Mouse (Mus musculus) heart, embryonic 10.5 days (tissue): Measurements from ENCODE around the gene Trip10. TPM values are rescaled to one million over a fixed set of nuclear protein-coding genes. Genes with fewer than 3 reads are reported as not detected.

Source experiments
- DNase-seq: peaks from one replicate; pipeline ENCODE4 v3.0.0-alpha.2; 2017; ENCODE audit warnings: low spot score
- H3K27ac ChIP-seq: fragments of 300-500 bp; sonication (generic); 2 replicates; pipeline ENCODE4 v1.5.1; 2016; ENCODE audit warnings: mild to moderate bottlenecking
- H3K27me3 ChIP-seq: fragments of 300-500 bp; sonication (generic); 2 replicates; pipeline ENCODE4 v1.6.1; 2016; ENCODE audit warnings: mild to moderate bottlenecking; ENCODE audit not compliant: poor library complexity, insufficient read depth, severe bottlenecking
- H3K36me3 ChIP-seq: fragments of 300-500 bp; sonication (generic); 2 replicates; pipeline ENCODE4 v1.6.1; 2016; ENCODE audit warnings: mild to moderate bottlenecking, moderate library complexity
- H3K4me1 ChIP-seq: fragments of 300-500 bp; sonication (generic); 2 replicates; pipeline ENCODE4 v1.6.1; 2016; ENCODE audit warnings: mild to moderate bottlenecking
- H3K4me3 ChIP-seq: fragments of 300-500 bp; sonication (generic); 2 replicates; pipeline ENCODE4 v1.5.1; 2016; ENCODE audit warnings: mild to moderate bottlenecking, moderate library complexity
- H3K9me3 ChIP-seq: fragments of 300-500 bp; sonication (generic); 2 replicates; pipeline ENCODE4 v1.6.1; 2016; ENCODE audit warnings: mild to moderate bottlenecking, moderate library complexity
- WGBS: fragments of 180-500 bp; shearing (Covaris S2); methylation state at CpG from one replicate; pipeline ENCODE4 v1.1.7; 2016; 5-methylcytosine and 5-hydroxymethylcytosine counted together
- polyA plus RNA-seq: library from polyadenylated mRNA; unstranded; fragments of >200 nt; fragmentation: Nextera tagmentation; extraction: Ambion mirVana; gene quantifications from 2 replicates; pipeline ENCODE4 v1.2.1, GENCODE M21; 2016

The Trip10 gene
- 44.4 and 46.8 TPM in 2 replicates for polyA plus RNA-seq

DNA sequence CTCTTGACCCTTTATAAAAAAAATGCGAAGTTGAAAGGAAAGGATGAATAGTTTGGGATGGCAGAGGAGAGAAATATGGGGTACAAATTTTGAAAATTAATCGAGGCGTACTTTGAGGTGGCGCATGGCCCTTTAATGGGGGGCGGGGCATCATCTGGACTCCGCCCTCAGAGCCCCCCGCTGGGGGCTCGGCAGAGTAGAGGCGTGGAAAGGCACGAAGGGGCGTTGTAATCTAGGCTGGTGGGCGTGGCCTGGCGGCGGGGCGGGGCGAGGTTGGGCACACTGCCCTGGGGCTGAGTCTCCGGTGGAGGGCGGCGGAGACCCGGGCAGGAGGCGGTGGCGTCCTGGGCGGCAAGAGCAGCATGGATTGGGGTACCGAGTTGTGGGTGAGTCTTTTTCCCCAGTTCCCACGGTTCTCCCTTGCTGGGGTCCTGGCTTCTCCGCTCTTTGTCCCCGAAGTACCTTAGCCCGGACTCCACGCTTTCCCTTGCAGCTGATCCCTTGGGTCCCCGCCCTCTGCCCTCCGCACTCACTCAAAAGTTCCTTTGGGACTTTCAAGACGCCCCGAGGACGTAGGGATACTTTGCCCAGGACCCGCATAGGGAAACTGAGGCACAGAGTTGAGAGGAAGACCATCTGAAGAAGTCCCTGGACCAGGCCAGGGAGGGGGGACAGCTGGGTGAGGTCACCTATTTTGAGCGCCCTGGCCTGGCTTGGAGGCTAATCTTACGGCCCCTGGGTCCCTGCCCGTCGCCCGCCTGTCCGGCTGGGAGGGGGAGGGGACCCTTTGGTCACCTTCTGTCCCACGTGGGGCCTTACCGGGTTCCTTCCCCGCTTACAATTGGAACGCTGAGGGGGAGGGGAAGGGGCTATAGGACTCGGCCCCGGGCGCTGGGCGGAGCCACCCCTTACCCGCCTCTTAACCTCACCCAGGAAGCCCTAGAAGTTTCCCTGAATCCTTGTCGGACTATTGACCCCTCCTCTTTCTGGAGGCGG, at the start of gene Trip10:
Gene Trip10 (plus strand): TSS at position 270 of the 996 bp plus-strand sequence.
- peak within 1 kb of the TSS; percentile 82 for H3K4me3 ChIP-seq
- peaks cover 26% of the 10 kb centered on the region for H3K4me1 ChIP-seq
- WGBS: 1% methylated on average over 51 of the region's 52 CpGs
- DNase-seq: peak; percentile 98
- no peaks in the 10 kb centered on the region for H3K27me3 ChIP-seq
- no peaks in the 10 kb centered on the region for H3K9me3 ChIP-seq
- peak within 1 kb of the TSS; percentile 91 for H3K27ac ChIP-seq
- peaks cover 23% of the 10 kb centered on the region for H3K36me3 ChIP-seq

DNA sequence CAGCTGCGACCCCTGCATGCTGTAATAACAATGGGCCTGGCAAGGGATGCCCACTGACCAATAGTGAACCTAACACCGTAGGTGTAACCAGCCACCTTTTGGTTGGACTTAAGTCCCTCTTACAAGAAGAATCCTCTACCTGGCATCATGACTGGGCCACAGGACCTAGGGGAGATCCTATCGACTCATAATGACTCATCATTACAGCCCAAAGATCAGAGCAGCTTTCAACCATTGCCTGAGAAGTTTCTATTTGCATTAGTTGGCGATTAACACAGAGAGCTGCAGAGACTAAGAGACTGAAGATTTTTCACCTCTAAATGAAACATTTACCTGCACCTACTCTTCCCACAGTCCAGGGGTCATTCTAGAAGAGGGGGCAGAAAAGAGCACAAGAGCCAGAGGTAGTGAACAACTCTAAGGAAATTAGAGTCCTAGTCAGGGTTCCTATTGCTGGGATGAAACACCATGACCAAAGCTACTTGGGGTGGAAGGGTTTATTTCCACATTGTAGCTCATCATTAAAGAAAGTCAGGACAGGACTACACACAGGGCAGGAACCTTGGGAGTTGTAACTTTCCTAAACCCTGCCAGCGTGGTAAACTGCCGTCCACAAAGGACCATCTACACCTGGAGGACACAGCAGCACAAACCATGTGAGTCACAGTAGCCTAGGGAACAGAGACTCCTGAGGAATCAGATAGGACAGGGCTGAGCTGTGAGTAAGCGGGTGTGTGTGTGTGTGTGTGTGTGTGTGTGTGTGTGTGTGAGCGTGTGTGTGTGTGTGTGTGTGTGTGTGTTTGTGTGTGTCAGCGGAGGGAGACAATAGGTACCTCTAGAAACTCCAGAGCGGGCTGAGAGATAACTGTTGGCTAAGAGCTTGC, 47.2 kb upstream of the Trip10 start:
- 74% methylated on average over 10 of the region's 10 CpGs for WGBS
- DNase-seq: no peak
- no peaks in the 10 kb centered on the region; the same call in 1 of the 2 replicates for H3K27me3 ChIP-seq

GRCm38 (mm10) chr17:57207938-57208337, 41.3 kb upstream of the Trip10 start:
- no peaks in the 10 kb centered on the region for H3K9me3 ChIP-seq
- no peak overlapping the region for H3K27ac ChIP-seq
- H3K4me1 ChIP-seq: no peaks in the 10 kb centered on the region
- H3K36me3 ChIP-seq: no peaks in the 10 kb centered on the region
- peaks cover 4% of the 10 kb centered on the region; the same call in 1 of the 2 replicates for H3K27me3 ChIP-seq
- no peak overlapping the region for H3K4me3 ChIP-seq
- DNase-seq: peak; percentile 64
- 79% methylated on average over 3 of the region's 3 CpGs for WGBS

More for the DNA sequence above, 47.2 kb upstream of the Trip10 start:
- H3K4me1 ChIP-seq: no peaks in the 10 kb centered on the region
- H3K9me3 ChIP-seq: no peaks in the 10 kb centered on the region
- no peaks in the 10 kb centered on the region for H3K36me3 ChIP-seq
- H3K4me3 ChIP-seq: no peak overlapping the region
- H3K27ac ChIP-seq: no peak overlapping the region

DNA sequence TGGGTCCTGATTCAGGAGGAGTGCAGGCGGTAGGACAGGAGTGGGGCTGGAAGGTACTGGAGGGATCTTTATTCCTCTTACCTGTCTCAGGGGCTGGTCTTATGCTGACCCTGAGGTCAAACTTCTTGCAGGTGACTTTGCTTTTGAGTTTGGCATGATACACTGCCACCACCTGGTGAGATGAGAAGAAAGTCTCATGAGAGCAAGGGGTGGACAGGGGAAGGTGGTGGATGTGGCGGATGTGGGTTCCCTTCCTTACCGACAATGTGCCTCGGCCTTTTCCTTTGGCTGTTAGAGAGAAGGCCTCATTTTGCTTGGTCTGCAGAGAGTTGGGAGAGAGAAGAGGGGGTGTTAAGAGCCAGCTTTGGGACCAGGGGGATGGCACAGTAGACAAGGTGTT, 39.9 kb upstream of the Trip10 start:
- H3K4me3 ChIP-seq: no peak overlapping the region
- no peaks in the 10 kb centered on the region for H3K4me1 ChIP-seq
- no peak for DNase-seq
- H3K27ac ChIP-seq: no peak overlapping the region
- no peaks in the 10 kb centered on the region for H3K9me3 ChIP-seq
- peaks cover 12% of the 10 kb centered on the region; the same call in 1 of the 2 replicates for H3K27me3 ChIP-seq
- 69% methylated on average over 4 of the region's 4 CpGs for WGBS
- H3K36me3 ChIP-seq: no peaks in the 10 kb centered on the region

GRCm38 (mm10) chr17:57211501-57211900, 37.8 kb upstream of the Trip10 start:
- H3K9me3 ChIP-seq: no peaks in the 10 kb centered on the region
- no peak overlapping the region for H3K4me3 ChIP-seq
- H3K27ac ChIP-seq: no peak overlapping the region
- H3K36me3 ChIP-seq: no peaks in the 10 kb centered on the region
- no peaks in the 10 kb centered on the region for H3K4me1 ChIP-seq
- H3K27me3 ChIP-seq: peaks cover 15% of the 10 kb centered on the region; the same call in 1 of the 2 replicates
- no peak for DNase-seq
- WGBS: 63% methylated on average over 9 of the region's 9 CpGs

GRCm38 (mm10) chr17:57214676-57215387, 34.4 kb upstream of the Trip10 start:
- no peaks in the 10 kb centered on the region for H3K9me3 ChIP-seq
- DNase-seq: no peak
- no peak overlapping the region for H3K4me3 ChIP-seq
- H3K27ac ChIP-seq: no peak overlapping the region
- no peaks in the 10 kb centered on the region for H3K36me3 ChIP-seq
- 38% methylated on average over 13 of the region's 13 CpGs for WGBS
- peaks cover 22% of the 10 kb centered on the region; the same call in 1 of the 2 replicates for H3K27me3 ChIP-seq
- H3K4me1 ChIP-seq: no peaks in the 10 kb centered on the region

GRCm38 (mm10) chr17:57218335-57218900, 30.8 kb upstream of the Trip10 start:
- 67% methylated on average over 12 of the region's 12 CpGs for WGBS
- Histone ChIP-seq H3K36me3 (no peaks in the 10 kb centered on the region), H3K27me3 (peaks cover 28% of the 10 kb centered on the region), H3K4me1 (no peaks in the 10 kb centered on the region), H3K4me3 (no peak overlapping the region), H3K9me3 (no peaks in the 10 kb centered on the region), H3K27ac (no peak overlapping the region)
- DNase-seq: no peak

DNA sequence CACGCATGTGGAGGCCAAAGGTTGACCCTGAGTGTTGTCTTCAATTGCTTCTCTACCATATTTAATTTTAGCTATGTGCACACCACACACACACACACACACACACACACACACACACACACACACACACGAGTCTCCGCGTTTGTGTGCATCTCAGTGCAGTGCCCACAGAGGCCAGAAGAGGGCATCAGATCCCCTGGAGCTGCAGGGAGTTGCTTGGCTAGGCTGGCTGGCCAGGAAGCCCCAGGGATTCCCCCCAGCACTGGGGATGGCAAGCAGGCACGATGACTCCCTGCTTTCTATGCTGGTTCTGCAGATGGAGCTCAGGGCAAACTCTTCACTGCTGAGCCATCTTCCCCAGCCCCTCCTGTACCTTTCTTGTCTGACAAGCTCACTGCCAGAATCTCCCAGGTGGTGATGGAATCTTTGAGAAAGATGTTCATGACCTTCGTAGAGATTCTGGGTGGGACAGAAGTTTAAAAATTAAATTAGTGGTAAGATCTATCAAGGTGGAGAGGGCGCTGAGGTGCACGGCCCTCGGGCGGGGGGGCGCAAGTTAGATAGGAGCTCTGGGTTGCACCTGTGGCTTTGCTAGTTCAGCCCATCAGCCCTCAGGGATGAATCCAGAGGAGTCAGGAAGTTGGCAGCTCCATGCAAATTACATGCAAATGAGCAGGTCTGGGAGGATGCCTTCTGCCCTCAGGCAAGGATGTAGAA, 29.9 kb upstream of the Trip10 start:
- Histone ChIP-seq H3K27me3 (peaks cover 30% of the 10 kb centered on the region), H3K36me3 (no peaks in the 10 kb centered on the region), H3K27ac (no peak overlapping the region), H3K9me3 (no peaks in the 10 kb centered on the region), H3K4me1 (no peaks in the 10 kb centered on the region), H3K4me3 (no peak overlapping the region)
- DNase-seq: peak; percentile 84
- WGBS: 29% methylated on average over 11 of the region's 11 CpGs

GRCm38 (mm10) chr17:57219884-57220207, 29.4 kb upstream of the Trip10 start:
- no peaks in the 10 kb centered on the region for H3K4me1 ChIP-seq
- H3K36me3 ChIP-seq: no peaks in the 10 kb centered on the region
- no peak overlapping the region for H3K27ac ChIP-seq
- no peak for DNase-seq
- 21% methylated on average over 3 of the region's 3 CpGs for WGBS
- H3K9me3 ChIP-seq: no peaks in the 10 kb centered on the region
- peaks cover 36% of the 10 kb centered on the region for H3K27me3 ChIP-seq
- H3K4me3 ChIP-seq: no peak overlapping the region

- no peaks in the 10 kb centered on the region for H3K36me3 ChIP-seq
- H3K9me3 ChIP-seq: no peaks in the 10 kb centered on the region
- no peak for DNase-seq
- no peak overlapping the region for H3K4me3 ChIP-seq
- H3K27me3 ChIP-seq: peaks cover 52% of the 10 kb centered on the region
- H3K27ac ChIP-seq: no peak overlapping the region
- WGBS: 76% methylated on average over 4 of the region's 4 CpGs
- H3K4me1 ChIP-seq: peaks cover 7% of the 10 kb centered on the region
Observed at GRCm38 (mm10) chr17:57221911-57222310, 27.3 kb upstream of the Trip10 start.

GRCm38 (mm10) chr17:57223313-57223712, 25.9 kb upstream of the Trip10 start:
- no peaks in the 10 kb centered on the region for H3K36me3 ChIP-seq
- H3K4me1 ChIP-seq: peaks cover 7% of the 10 kb centered on the region
- H3K27me3 ChIP-seq: peaks cover 52% of the 10 kb centered on the region
- DNase-seq: no peak
- no peak overlapping the region for H3K4me3 ChIP-seq
- WGBS: 66% methylated on average over 9 of the region's 9 CpGs
- H3K9me3 ChIP-seq: no peaks in the 10 kb centered on the region
- H3K27ac ChIP-seq: no peak overlapping the region
